Mouse (Mus musculus): ENCODE data around the gene Cd33. TPM values are rescaled to one million over a fixed set of nuclear protein-coding genes. Genes with fewer than 3 reads are reported as not detected.

Gene Cd33
- polyA plus RNA-seq, 1 experiment from 2014 or later: 1.6 TPM

GRCm38 (mm10) chr7:43548206-43548605, 4.0 kb upstream of the Cd33 start:
- WGBS: 81% methylated on average over 4 of the region's 4 CpGs
- Histone ChIP-seq H3K4me2 (replicated peaks) (no peak overlapping the region), H3K4me1 (no peaks in the 10 kb centered on the region), H3K27ac (no peak overlapping the region), H3K4me3 (no peak overlapping the region), H3K27me3 (replicated peaks) (no peaks in the 10 kb centered on the region), H3K9me3 (no peaks in the 10 kb centered on the region), H3K36me3 (no peaks in the 10 kb centered on the region), H3K9ac (no peak overlapping the region)
- no peak for ATAC-seq (ENCODE audit: low FRiP score, low read depth)

DNA sequence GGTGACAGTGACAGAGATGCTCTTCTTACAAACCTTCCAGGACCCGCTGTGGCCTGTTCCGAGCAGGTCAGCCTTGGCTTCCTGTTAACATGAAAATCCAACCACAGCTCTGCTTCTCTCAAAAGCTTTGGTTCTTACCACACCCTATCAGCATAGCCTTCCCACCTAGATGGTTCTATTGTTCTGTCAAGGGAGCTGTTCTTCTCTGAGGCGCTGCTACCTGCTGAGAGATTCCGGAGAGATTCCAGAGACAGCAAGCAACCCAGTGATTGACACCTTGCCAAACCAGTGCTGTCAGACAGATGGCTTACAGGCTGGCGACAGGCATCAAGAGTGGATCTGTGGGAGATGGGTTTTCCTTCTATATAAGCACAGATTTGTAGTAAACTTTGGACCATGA, 3.4 kb upstream of the Cd33 start:
- Histone ChIP-seq H3K9me3 (no peaks in the 10 kb centered on the region), H3K9ac (no peak overlapping the region), H3K27ac (no peak overlapping the region), H3K36me3 (no peaks in the 10 kb centered on the region), H3K4me2 (replicated peaks) (no peak overlapping the region), H3K4me3 (no peak overlapping the region), H3K4me1 (no peaks in the 10 kb centered on the region), H3K27me3 (replicated peaks) (no peaks in the 10 kb centered on the region)
- no peak for ATAC-seq (ENCODE audit: low FRiP score, low read depth)
- 55% methylated on average over 5 of the region's 5 CpGs for WGBS

- ATAC-seq (ENCODE audit: low FRiP score, low read depth): no peak
- Histone ChIP-seq H3K4me3 (no peak overlapping the region), H3K9ac (no peak overlapping the region), H3K27me3 (replicated peaks) (no peaks in the 10 kb centered on the region), H3K27ac (no peak overlapping the region), H3K4me2 (replicated peaks) (no peak overlapping the region), H3K9me3 (no peaks in the 10 kb centered on the region), H3K4me1 (no peaks in the 10 kb centered on the region), H3K36me3 (no peaks in the 10 kb centered on the region)
- WGBS: 68% methylated on average over 7 of the region's 7 CpGs
These were observed 1.7 kb upstream of the Cd33 start for GRCm38 (mm10) chr7:43545656-43546545.

DNA sequence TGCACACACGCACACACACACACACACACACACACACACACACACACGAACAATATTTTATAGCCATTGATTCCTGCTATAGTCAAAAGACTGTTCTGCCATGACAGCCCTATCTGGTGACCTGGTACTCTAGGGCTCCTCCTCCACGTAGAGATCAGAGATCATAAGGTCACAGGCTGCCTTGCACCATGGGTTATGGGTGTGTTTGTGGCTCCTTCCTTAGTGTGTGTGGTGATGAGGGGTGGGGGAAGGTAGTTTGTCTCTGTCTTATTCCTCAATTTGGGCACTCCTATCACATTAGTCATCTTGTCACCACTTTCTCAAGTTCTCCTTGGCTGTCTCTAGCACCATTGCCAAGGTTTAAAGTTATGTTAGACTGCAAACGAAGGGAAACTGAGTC, 5.7 kb downstream of the Cd33 start:
- ATAC-seq (ENCODE audit: low FRiP score, low read depth): no peak
- H3K9ac ChIP-seq: no peak overlapping the region
- H3K4me2 ChIP-seq (replicated peaks): no peak overlapping the region
- no peaks in the 10 kb centered on the region for H3K27me3 ChIP-seq (replicated peaks)
- H3K36me3 ChIP-seq: no peaks in the 10 kb centered on the region
- H3K27ac ChIP-seq: no peak overlapping the region
- no peak overlapping the region for H3K4me3 ChIP-seq
- peaks cover 5% of the 10 kb centered on the region; the same call in 1 of the 2 replicates for H3K9me3 ChIP-seq
- WGBS: 73% methylated on average over 4 of the region's 4 CpGs
- H3K4me1 ChIP-seq: no peaks in the 10 kb centered on the region

- no peak overlapping the region for H3K9ac ChIP-seq
- peaks cover 5% of the 10 kb centered on the region; the same call in 1 of the 2 replicates for H3K9me3 ChIP-seq
- 85% methylated on average over 9 of the region's 9 CpGs for WGBS
- H3K36me3 ChIP-seq: no peaks in the 10 kb centered on the region
- no peaks in the 10 kb centered on the region for H3K4me1 ChIP-seq
- no peak overlapping the region for H3K4me3 ChIP-seq
- H3K27ac ChIP-seq: no peak overlapping the region
- no peak for ATAC-seq (ENCODE audit: low FRiP score, low read depth)
- no peak overlapping the region for H3K4me2 ChIP-seq (replicated peaks)
- no peaks in the 10 kb centered on the region for H3K27me3 ChIP-seq (replicated peaks)
These were observed 11.2 kb downstream of the Cd33 start for GRCm38 (mm10) chr7:43532936-43533505.

DNA sequence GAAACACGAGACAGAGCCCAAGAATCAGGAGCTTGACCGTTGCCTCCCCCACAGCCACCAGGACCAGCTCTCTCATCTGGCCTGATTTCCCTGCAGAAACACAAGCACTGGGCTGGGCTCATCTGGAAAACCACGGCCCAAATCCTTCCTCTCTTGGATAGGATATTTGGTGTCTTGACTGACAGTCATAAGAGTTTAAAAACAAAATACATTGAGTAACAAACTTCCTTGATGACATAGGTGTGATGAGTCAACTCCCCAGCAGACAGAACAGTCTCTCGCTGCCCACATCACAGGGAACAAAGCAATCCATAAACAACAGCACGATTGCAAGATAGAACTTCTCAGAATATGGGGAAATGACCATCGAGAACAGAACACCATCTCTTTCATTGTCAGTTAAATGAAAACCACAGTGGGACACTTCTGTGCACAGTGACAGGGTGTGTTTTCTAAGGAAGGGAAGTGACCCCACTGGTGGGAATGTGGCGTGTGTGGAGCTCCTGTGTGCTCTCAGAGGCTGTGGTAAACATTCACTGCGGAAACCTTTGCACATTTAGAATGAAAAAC, 13.9 kb downstream of the Cd33 start:
- H3K9me3 ChIP-seq: peaks cover 5% of the 10 kb centered on the region; the same call in 1 of the 2 replicates
- H3K27ac ChIP-seq: no peak overlapping the region
- WGBS: 76% methylated on average over 8 of the region's 8 CpGs
- no peaks in the 10 kb centered on the region for H3K27me3 ChIP-seq (replicated peaks)
- H3K4me2 ChIP-seq (replicated peaks): no peak overlapping the region
- no peaks in the 10 kb centered on the region for H3K36me3 ChIP-seq
- H3K9ac ChIP-seq: no peak overlapping the region
- H3K4me3 ChIP-seq: no peak overlapping the region
- H3K4me1 ChIP-seq: no peaks in the 10 kb centered on the region
- no peak for ATAC-seq (ENCODE audit: low FRiP score, low read depth)

- no peaks in the 10 kb centered on the region for H3K9me3 ChIP-seq
- no peak for ATAC-seq (ENCODE audit: low FRiP score, low read depth)
- 50% methylated on average over 3 of the region's 3 CpGs for WGBS
These were observed 18.9 kb downstream of the Cd33 start for GRCm38 (mm10) chr7:43525313-43525712.

GRCm38 (mm10) chr7:43522776-43523175, 21.5 kb downstream of the Cd33 start:
- WGBS: 88% methylated on average over 2 of the region's 2 CpGs
- Histone ChIP-seq H3K4me2 (replicated peaks) (no peak overlapping the region), H3K27ac (no peak overlapping the region), H3K9me3 (no peaks in the 10 kb centered on the region), H3K9ac (no peak overlapping the region), H3K36me3 (no peaks in the 10 kb centered on the region), H3K27me3 (replicated peaks) (no peaks in the 10 kb centered on the region), H3K4me3 (no peak overlapping the region), H3K4me1 (no peaks in the 10 kb centered on the region)
- no peak for ATAC-seq (ENCODE audit: low FRiP score, low read depth)

More at GRCm38 (mm10) chr7:43525313-43525712, 18.9 kb downstream of the Cd33 start:
- Histone ChIP-seq H3K27ac (no peak overlapping the region), H3K4me1 (no peaks in the 10 kb centered on the region), H3K36me3 (no peaks in the 10 kb centered on the region), H3K4me2 (replicated peaks) (no peak overlapping the region), H3K27me3 (replicated peaks) (no peaks in the 10 kb centered on the region), H3K4me3 (no peak overlapping the region), H3K9ac (no peak overlapping the region)

DNA sequence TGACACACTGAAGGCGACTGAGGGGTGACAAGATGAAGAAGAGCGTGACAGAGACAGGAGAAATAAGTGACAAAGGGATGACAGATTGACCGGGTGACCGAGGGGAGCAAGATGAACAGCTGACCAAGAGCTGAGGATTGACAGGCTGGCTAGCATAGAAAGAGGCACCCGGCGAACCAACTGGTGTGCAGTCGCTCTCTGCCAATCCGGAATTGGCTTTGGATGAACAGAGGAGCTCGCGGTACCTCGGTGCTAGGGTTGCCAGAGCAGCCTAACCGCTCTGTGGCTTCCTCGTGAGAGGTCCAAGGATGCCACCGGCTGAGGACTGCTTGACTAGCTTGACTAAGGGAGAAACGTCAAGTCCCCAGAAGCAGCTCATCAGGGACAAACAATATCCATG, 25.9 kb downstream of the Cd33 start:
- H3K4me1 ChIP-seq: no peaks in the 10 kb centered on the region
- H3K36me3 ChIP-seq: no peaks in the 10 kb centered on the region
- H3K27ac ChIP-seq: no peak overlapping the region
- no peaks in the 10 kb centered on the region for H3K9me3 ChIP-seq
- ATAC-seq (ENCODE audit: low FRiP score, low read depth): no peak
- no peak overlapping the region for H3K4me3 ChIP-seq
- H3K4me2 ChIP-seq (replicated peaks): no peak overlapping the region
- 87% methylated on average over 15 of the region's 15 CpGs for WGBS
- no peaks in the 10 kb centered on the region for H3K27me3 ChIP-seq (replicated peaks)
- no peak overlapping the region for H3K9ac ChIP-seq

GRCm38 (mm10) chr7:43515076-43515475, 29.2 kb downstream of the Cd33 start:
- H3K4me2 ChIP-seq (replicated peaks): no peak overlapping the region

GRCm38 (mm10) chr7:43512519-43512918, 31.7 kb downstream of the Cd33 start:
- no peak overlapping the region for H3K9ac ChIP-seq
- WGBS: 80% methylated on average over 4 of the region's 4 CpGs
- no peaks in the 10 kb centered on the region for H3K9me3 ChIP-seq
- H3K4me3 ChIP-seq: no peak overlapping the region
- no peaks in the 10 kb centered on the region for H3K36me3 ChIP-seq
- no peaks in the 10 kb centered on the region for H3K27me3 ChIP-seq (replicated peaks)
- H3K27ac ChIP-seq: no peak overlapping the region
- H3K4me2 ChIP-seq (replicated peaks): no peak overlapping the region
- ATAC-seq (ENCODE audit: low FRiP score, low read depth): no peak
- no peaks in the 10 kb centered on the region for H3K4me1 ChIP-seq

More at GRCm38 (mm10) chr7:43515076-43515475, 29.2 kb downstream of the Cd33 start:
- 80% methylated on average over 5 of the region's 5 CpGs for WGBS
- Histone ChIP-seq H3K9ac (no peak overlapping the region), H3K27me3 (replicated peaks) (no peaks in the 10 kb centered on the region), H3K36me3 (no peaks in the 10 kb centered on the region), H3K4me1 (no peaks in the 10 kb centered on the region), H3K4me3 (no peak overlapping the region), H3K9me3 (no peaks in the 10 kb centered on the region), H3K27ac (no peak overlapping the region)
- no peak for ATAC-seq (ENCODE audit: low FRiP score, low read depth)

DNA sequence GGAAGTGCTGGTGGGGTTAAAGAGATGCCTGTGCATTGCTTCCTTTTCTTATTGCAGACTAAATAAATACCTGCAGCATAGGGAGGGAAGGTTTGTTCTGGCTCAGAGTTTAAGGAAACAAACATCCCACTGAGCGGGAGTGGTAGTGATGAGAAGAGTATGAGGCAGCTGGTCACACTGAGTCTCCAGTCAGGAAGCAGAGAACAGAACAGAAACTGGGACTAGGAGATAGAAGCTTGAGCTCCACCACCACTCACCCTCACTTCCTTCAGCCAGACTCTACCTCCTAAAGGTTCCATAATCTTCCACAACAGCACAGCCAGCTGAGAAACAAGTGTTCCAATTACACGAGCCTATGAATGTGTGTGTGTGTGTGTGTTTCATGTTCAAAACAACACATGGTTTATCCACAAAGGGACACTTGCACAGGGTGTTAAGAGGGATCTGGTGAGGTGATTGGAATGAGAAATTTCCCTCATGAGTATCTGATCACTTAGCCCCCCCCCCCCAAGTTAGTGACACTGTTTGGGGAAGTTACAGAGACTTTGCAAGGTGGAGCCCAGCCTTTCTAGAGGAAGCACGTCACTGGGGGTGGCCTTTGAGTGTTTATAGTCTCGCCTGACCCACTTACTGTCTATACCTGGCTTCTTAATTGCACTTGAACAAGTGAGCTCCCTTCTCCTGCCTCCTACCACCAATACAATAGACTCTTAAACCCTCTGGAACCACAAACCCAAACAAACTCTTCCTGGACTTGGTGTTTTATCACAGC, 32.3 kb downstream of the Cd33 start:
- no peaks in the 10 kb centered on the region for H3K9me3 ChIP-seq
- ATAC-seq (ENCODE audit: low FRiP score, low read depth): no peak
- H3K27me3 ChIP-seq (replicated peaks): no peaks in the 10 kb centered on the region
- H3K4me2 ChIP-seq (replicated peaks): no peak overlapping the region
- H3K27ac ChIP-seq: no peak overlapping the region
- no peak overlapping the region for H3K9ac ChIP-seq
- no peak overlapping the region for H3K4me3 ChIP-seq
- 55% methylated on average over 4 of the region's 4 CpGs for WGBS
- H3K36me3 ChIP-seq: no peaks in the 10 kb centered on the region
- no peaks in the 10 kb centered on the region for H3K4me1 ChIP-seq
